Mouse (Mus musculus) embryonic facial prominence, embryonic 13.5 days (tissue): Measurements from ENCODE around the gene Pax1. TPM values are rescaled to one million over a fixed set of nuclear protein-coding genes. Genes with fewer than 3 reads are reported as not detected.

Experiments used
- ATAC-seq: fragments of 200-750 bp; cut with Nextera tagmentation; 2 replicates; pipeline ENCODE4 v1.8.0; 2017; ENCODE audit warnings: low read depth; ENCODE audit not compliant: insufficient number of reproducible peaks, insufficient read depth, low FRiP score, low TSS enrichment
- H3K27ac ChIP-seq: fragments of 300-500 bp; sonication (generic); 2 replicates; pipeline ENCODE4 v1.5.1; 2015; ENCODE audit warnings: moderate library complexity, mild to moderate bottlenecking, inconsistent platforms
- H3K27me3 ChIP-seq: fragments of 300-500 bp; sonication (generic); 2 replicates; pipeline ENCODE4 v1.6.1; 2015; ENCODE audit warnings: mild to moderate bottlenecking, inconsistent platforms
- H3K36me3 ChIP-seq: fragments of 300-500 bp; sonication (generic); 2 replicates; pipeline ENCODE4 v1.6.1; 2015; ENCODE audit warnings: mild to moderate bottlenecking, inconsistent platforms
- H3K4me1 ChIP-seq: fragments of 300-500 bp; sonication (generic); 2 replicates; pipeline ENCODE4 v1.6.1; 2015; ENCODE audit warnings: inconsistent platforms
- H3K4me2 ChIP-seq: fragments of 300-500 bp; sonication (generic); 2 replicates; pipeline ENCODE4 v1.6.1; 2015; ENCODE audit warnings: moderate library complexity, mild to moderate bottlenecking, inconsistent platforms
- H3K4me3 ChIP-seq: fragments of 300-500 bp; sonication (generic); 2 replicates; pipeline ENCODE4 v1.5.1; 2015; ENCODE audit warnings: mild to moderate bottlenecking, inconsistent platforms
- H3K9ac ChIP-seq: fragments of 300-500 bp; sonication (generic); 2 replicates; pipeline ENCODE4 v1.6.1; 2015; ENCODE audit warnings: mild to moderate bottlenecking, inconsistent platforms
- H3K9me3 ChIP-seq: fragments of 300-500 bp; sonication (generic); 2 replicates; pipeline ENCODE4 v1.6.1; 2016; ENCODE audit warnings: inconsistent platforms
- WGBS: fragments of 180-500 bp; shearing (Covaris S2); methylation state at CpG from one replicate; pipeline ENCODE4 v1.1.7; 2015; ENCODE audit warnings: mixed read lengths; 5-methylcytosine and 5-hydroxymethylcytosine counted together
- polyA plus RNA-seq: library from polyadenylated mRNA; unstranded; fragments of >200 nt; fragmentation: Nextera tagmentation; extraction: Ambion mirVana; gene quantifications from 2 replicates; pipeline ENCODE4 v1.2.1, GENCODE M21; 2015

Gene Pax1
- 13.5 and 17.8 TPM in 2 replicates for polyA plus RNA-seq

DNA sequence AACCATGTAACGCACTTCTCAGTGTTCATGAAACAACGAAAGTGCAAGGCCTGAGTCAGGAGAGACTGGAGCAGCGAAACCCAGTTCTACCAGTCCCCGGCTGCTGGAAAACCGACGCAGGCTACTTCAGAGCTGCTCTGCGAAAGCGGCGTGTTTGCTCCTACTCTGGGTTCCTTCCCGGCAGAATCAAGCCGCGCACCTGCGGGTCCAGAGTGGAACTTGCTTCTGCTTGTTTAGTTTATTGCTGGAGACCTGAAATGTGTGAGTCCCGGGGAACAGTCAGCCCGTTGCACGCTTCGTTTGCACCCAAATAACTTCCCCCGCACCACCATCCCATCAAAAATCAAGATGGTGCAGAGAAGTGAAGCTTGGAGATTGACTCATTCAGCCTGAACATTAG, at the start of gene Pax1:
Pax1 (plus strand) TSS at position 345 of the 400 bp plus-strand sequence.
- Histone ChIP-seq H3K27me3 (peaks cover 95% of the 10 kb centered on the region), H3K27ac (no peak within 1 kb of the TSS; the same call in 1 of the 2 replicates), H3K4me1 (peaks cover 27% of the 10 kb centered on the region), H3K4me2 (peak within 1 kb of the TSS; percentile 53), H3K9me3 (no peaks in the 10 kb centered on the region), H3K4me3 (peak within 1 kb of the TSS; percentile 37), H3K9ac (peak within 1 kb of the TSS; percentile 41), H3K36me3 (no peaks in the 10 kb centered on the region)
- ATAC-seq: no peak
- 2% methylated on average over 18 of the region's 18 CpGs for WGBS

DNA sequence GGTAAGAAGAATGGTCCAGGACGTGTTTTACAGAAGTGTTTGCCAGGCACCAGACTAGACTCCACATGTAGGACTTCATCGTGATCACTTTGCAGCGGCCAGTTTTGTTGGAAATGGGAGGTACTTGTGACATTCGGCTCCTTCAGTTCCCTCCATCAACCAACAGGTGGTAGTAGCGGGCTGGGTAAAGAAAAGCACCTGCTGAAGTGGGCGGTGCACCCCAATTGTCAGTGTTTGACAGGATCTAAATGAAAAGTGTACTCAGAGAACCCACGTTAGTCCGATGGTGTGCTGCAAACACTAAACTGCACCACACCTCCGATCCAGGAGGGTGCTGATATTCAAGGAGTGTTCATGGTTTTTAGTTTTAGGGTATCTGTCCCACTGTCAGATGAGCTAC, 40.7 kb upstream of the Pax1 start:
- no peak for ATAC-seq
- Histone ChIP-seq H3K4me1 (no peaks in the 10 kb centered on the region), H3K4me3 (no peak overlapping the region), H3K9ac (no peak overlapping the region), H3K27ac (no peak overlapping the region), H3K9me3 (no peaks in the 10 kb centered on the region), H3K4me2 (no peak overlapping the region), H3K36me3 (no peaks in the 10 kb centered on the region), H3K27me3 (peaks cover 35% of the 10 kb centered on the region)
- WGBS: 11% methylated on average over 9 of the region's 9 CpGs

DNA sequence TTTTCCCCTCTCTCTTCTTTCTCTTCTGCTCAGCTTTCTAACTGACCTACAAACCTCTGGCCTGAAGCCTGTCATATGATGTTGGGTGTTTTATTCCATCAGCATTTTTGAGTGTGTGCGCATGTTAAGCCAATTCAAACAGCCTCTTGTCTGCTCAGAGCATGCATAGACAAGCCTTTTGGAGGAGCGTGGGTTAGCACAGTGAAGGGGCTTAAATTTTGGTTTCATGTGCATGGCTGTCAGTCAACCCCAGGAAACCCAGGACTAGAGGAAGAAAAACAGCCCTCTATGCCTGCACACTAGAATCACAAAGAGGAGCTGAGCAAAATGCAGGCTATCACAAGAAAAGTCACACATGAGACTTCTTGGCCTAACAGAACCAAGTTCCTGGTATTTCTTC, 36.5 kb upstream of the Pax1 start:
- ATAC-seq: 0 out of 2 replicates have a peak, but pooled peaks have one; percentile 52
- no peaks in the 10 kb centered on the region for H3K4me1 ChIP-seq
- no peak overlapping the region for H3K9ac ChIP-seq
- no peak overlapping the region for H3K4me2 ChIP-seq
- no peaks in the 10 kb centered on the region for H3K36me3 ChIP-seq
- peaks cover 20% of the 10 kb centered on the region for H3K27me3 ChIP-seq
- no peak overlapping the region for H3K4me3 ChIP-seq
- WGBS: 58% methylated on average over 2 of the region's 2 CpGs
- no peaks in the 10 kb centered on the region for H3K9me3 ChIP-seq
- H3K27ac ChIP-seq: no peak overlapping the region

DNA sequence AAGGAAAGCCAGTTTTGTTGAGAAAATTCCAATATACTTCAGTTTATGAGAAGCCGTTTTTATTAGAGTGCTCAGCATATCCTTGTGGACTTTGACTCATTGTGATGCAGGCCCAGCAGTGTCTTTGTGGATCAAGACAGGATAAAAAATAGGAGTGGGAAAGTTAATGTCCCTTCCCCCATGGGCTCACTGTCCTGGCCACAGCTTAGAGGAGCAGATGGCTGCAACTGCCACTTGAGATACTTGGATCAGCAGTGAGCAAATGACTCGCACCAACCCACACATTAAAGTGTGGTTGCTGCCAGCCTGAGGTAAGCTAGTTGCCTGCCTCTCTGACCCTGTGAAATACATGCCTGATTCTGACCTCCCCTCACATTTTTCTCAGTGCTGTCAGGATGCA, 29.0 kb upstream of the Pax1 start:
- H3K27me3 ChIP-seq: peaks cover 18% of the 10 kb centered on the region
- H3K36me3 ChIP-seq: no peaks in the 10 kb centered on the region
- ATAC-seq: no peak
- WGBS: 82% methylated on average over 2 of the region's 2 CpGs
- H3K9me3 ChIP-seq: no peaks in the 10 kb centered on the region
- H3K4me1 ChIP-seq: peaks cover 8% of the 10 kb centered on the region
- no peak overlapping the region for H3K27ac ChIP-seq
- H3K4me2 ChIP-seq: no peak overlapping the region
- no peak overlapping the region for H3K9ac ChIP-seq
- H3K4me3 ChIP-seq: no peak overlapping the region

DNA sequence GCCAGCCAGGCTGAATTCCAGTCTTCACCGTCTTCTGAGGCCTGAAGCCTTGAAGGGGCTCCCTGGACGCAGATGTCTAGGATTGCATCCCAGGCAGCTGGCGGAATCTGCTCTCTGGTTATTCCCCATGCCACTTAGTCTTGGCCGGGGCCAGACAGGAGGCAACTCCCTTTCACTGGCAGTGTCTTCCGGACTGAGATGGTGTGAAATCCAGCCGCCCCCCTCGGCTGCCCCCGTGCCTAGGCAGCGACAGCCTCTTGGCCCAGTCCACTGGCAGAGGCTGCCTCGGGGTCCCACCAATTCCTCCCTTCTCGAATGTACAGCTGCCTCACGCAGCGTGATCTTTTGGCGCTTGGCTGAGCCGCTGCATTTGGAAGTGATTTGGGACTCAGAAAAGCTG, 23.0 kb upstream of the Pax1 start:
- ATAC-seq: no peak
- no peaks in the 10 kb centered on the region for H3K9me3 ChIP-seq
- H3K9ac ChIP-seq: no peak overlapping the region
- no peaks in the 10 kb centered on the region for H3K36me3 ChIP-seq
- peak overlapping the region; percentile 8; the same call in 1 of the 2 replicates for H3K27ac ChIP-seq
- H3K4me3 ChIP-seq: no peak overlapping the region; the same call in 1 of the 2 replicates
- H3K4me1 ChIP-seq: peaks cover 41% of the 10 kb centered on the region
- H3K27me3 ChIP-seq: peaks cover 19% of the 10 kb centered on the region
- WGBS: 26% methylated on average over 15 of the region's 15 CpGs
- H3K4me2 ChIP-seq: peak overlapping the region; percentile 46

DNA sequence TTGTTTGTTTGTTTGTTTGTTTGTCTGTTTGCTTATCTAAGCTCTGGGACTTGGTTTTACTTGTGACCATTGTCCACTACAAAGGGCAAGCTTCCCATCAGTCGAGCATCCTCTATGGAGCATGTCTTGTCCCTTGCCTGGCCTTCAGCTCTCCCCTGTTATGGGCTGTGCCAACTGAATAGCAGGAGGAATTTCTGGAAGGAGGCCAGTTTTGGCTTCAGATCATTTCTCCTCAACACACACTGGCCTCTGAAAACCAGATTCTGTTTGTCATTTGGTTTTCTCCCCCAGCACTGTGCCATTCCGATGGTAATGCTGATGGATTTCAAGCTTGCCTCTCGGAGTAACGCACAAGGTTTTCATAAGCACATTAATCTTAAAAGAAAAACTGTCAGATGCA, 21.9 kb upstream of the Pax1 start:
- Histone ChIP-seq H3K4me1 (peaks cover 36% of the 10 kb centered on the region), H3K27me3 (peaks cover 19% of the 10 kb centered on the region), H3K4me2 (no peak overlapping the region), H3K4me3 (no peak overlapping the region), H3K27ac (no peak overlapping the region), H3K36me3 (no peaks in the 10 kb centered on the region), H3K9ac (no peak overlapping the region), H3K9me3 (no peaks in the 10 kb centered on the region)
- ATAC-seq: no peak
- WGBS: 27% methylated on average over 4 of the region's 4 CpGs

DNA sequence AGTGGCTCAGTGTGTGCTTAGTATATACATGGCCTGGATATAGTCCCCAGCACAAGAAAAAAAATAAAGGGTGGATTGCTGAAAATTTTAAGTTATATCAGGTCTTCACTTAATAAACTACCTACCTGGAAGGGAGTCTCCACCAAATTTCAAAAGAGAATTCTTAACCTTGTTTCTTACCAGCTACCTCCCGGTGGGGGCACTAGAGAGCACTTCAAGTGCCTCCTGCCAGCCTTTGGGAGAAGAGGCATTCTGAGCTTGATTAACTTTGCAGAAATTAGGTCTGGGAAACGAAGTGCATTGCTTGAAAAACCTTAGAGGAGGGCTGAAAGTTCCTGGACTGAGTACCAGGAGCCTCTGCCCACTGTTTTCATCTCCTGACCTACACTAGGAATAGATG, 19.5 kb upstream of the Pax1 start:
- Histone ChIP-seq H3K36me3 (no peaks in the 10 kb centered on the region), H3K4me3 (no peak overlapping the region), H3K27ac (no peak overlapping the region), H3K4me2 (no peak overlapping the region), H3K27me3 (peaks cover 13% of the 10 kb centered on the region), H3K4me1 (peaks cover 33% of the 10 kb centered on the region), H3K9ac (no peak overlapping the region), H3K9me3 (no peaks in the 10 kb centered on the region)
- WGBS: 30% methylated on average over 2 of the region's 2 CpGs
- ATAC-seq: no peak

DNA sequence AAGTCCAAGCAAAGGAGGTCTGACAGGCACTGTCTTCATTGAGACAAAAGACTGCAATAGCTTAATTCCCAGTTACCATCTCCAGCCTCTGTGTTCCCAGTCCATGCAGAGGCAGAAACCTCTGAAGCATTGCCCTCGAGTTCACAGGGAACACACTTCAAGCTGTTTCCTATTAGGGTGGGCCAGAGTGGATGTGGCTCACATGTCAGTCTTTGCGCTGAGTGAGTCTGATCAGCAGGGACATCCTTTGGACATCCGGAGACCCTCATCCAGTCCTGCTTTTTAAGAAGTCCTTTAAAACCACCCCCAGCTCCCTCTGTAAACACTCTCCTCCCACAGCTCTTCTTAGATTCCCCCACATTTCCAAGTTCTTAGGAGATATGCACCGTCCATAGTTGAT, 2.0 kb upstream of the Pax1 start:
- peaks cover 94% of the 10 kb centered on the region for H3K27me3 ChIP-seq
- no peaks in the 10 kb centered on the region for H3K9me3 ChIP-seq
- H3K4me3 ChIP-seq: 0 out of 2 replicates have a peak overlapping the region, but pooled peaks have one; percentile 2
- H3K9ac ChIP-seq: no peak overlapping the region
- peak overlapping the region; percentile 53; the same call in 1 of the 2 replicates for H3K4me2 ChIP-seq
- no peak overlapping the region for H3K27ac ChIP-seq
- no peak for ATAC-seq
- H3K4me1 ChIP-seq: peaks cover 13% of the 10 kb centered on the region
- H3K36me3 ChIP-seq: no peaks in the 10 kb centered on the region
- WGBS: 1% methylated on average over 4 of the region's 4 CpGs

DNA sequence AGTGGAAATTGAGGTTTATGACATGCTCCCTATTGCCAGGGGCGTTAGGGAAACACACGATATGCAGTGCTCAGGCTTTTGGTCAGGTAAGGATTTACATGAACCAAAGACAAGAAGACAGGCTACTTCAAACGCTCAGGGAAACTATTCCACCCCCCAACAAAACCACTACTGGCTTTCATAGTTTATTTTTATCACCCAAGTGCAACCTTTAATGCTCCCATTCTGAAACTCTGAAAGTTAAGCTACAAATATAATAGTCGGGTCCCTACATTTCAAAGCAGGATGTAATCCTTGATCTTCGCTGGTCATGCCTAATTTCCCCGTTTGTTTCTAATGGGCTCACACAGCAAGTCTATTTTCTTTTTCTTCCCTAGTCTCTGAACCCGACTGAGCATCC, 1.3 kb upstream of the Pax1 start:
- Histone ChIP-seq H3K9ac (no peak overlapping the region), H3K36me3 (no peaks in the 10 kb centered on the region), H3K9me3 (no peaks in the 10 kb centered on the region), H3K27ac (no peak overlapping the region), H3K4me1 (peaks cover 19% of the 10 kb centered on the region), H3K4me3 (0 out of 2 replicates have a peak overlapping the region, but pooled peaks have one; percentile 2), H3K4me2 (peak overlapping the region; percentile 53; the same call in 1 of the 2 replicates), H3K27me3 (peaks cover 95% of the 10 kb centered on the region)
- 9% methylated on average over 7 of the region's 7 CpGs for WGBS
- ATAC-seq: no peak

DNA sequence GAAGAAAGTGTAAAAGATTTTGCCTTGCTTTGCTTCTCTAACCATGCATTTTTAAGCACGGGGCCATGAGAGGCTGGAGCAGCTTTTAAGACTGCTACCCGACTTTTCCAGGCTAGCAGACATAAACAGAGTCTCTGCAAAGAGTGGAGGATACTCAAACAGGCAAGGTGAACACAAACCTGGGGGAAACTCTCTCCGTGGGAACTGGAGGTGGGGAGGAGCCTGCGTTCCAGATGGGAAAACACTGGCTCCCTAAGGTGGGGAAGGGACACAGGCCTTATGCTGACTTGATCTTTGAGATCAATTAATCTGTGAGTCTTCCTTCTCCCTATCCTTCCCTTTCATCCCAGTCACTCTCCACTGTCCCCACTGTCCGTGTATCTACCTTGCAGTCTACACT, 869 bp upstream of the Pax1 start:
- Histone ChIP-seq H3K4me3 (peak overlapping the region; percentile 2; the same call in 1 of the 2 replicates), H3K27me3 (peaks cover 95% of the 10 kb centered on the region), H3K4me1 (peaks cover 24% of the 10 kb centered on the region), H3K27ac (no peak overlapping the region), H3K36me3 (no peaks in the 10 kb centered on the region), H3K9me3 (no peaks in the 10 kb centered on the region), H3K4me2 (peak overlapping the region; percentile 53), H3K9ac (no peak overlapping the region)
- 6% methylated on average over 5 of the region's 5 CpGs for WGBS
- ATAC-seq: no peak

DNA sequence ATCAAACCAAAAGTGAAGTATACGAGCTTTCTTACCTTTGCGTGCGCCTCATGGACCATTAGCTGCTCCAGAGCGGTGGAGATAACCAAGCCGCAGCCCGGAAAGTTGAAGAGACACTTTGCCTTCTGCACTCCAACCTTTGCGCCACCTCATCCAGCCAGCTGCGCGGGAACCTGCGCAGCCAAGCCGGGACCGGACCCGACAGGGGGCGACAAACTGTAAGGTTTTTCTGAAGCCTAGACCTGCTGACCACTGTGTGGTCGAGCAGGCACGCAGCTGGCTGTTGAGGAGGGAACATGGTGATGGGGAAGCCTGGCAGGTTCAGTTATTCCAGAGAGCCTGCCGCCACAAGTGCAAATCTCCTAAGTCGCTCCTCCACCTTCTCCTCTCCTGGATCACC, 591 bp downstream of the Pax1 start:
- Histone ChIP-seq H3K27me3 (peaks cover 97% of the 10 kb centered on the region), H3K27ac (no peak overlapping the region), H3K36me3 (no peaks in the 10 kb centered on the region), H3K4me2 (peak overlapping the region; percentile 53), H3K9me3 (no peaks in the 10 kb centered on the region), H3K9ac (peak overlapping the region; percentile 41), H3K4me1 (peaks cover 27% of the 10 kb centered on the region), H3K4me3 (peak overlapping the region; percentile 37)
- ATAC-seq: no peak
- WGBS: under 1% methylated on average over 18 of the region's 18 CpGs

DNA sequence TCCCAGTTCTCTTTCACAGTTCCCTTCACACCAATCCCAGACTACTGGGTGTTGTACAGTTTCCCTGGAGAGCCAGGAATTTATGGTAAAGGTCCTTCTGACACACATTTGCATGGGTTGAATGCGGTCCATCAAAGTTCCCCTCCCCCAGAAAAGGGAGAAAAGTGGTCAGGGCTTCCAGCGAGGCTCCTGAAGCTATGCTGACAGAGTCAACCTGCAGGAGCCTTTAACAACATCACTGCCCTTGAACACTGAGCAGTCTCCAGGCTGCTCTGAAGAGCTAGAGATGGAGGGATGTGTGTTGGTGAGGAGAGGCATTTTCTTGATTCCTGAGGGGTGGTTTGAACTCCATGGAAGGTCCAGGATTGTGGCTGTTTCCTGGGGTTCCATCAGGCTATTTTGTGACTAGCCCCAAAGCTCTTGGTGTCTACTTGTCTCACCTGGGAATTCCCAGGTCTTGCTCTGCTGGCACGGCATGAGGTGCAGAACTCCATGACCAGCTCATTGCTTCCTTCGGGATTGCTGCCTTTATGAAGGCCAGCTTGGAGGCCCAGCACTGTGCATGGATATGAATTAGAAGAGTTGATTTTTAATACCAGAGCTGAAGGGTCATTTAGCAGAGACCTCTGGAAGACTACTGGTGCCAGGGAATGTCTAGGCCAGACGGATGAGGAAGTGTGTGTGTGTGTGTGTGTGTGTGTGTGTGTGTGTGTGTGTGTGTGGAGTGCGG, 1.8 kb downstream of the Pax1 start:
- H3K9me3 ChIP-seq: no peaks in the 10 kb centered on the region
- no peak overlapping the region for H3K9ac ChIP-seq
- WGBS: 14% methylated on average over 5 of the region's 6 CpGs
- no peak overlapping the region for H3K4me3 ChIP-seq
- H3K27ac ChIP-seq: no peak overlapping the region
- peaks cover 37% of the 10 kb centered on the region for H3K4me1 ChIP-seq
- 0 out of 2 replicates have a peak overlapping the region, but pooled peaks have one; percentile 53 for H3K4me2 ChIP-seq
- H3K27me3 ChIP-seq: peaks cover 99% of the 10 kb centered on the region
- no peak for ATAC-seq
- H3K36me3 ChIP-seq: no peaks in the 10 kb centered on the region
